Mouse (Mus musculus) olfactory bulb, adult 2 months (tissue): ENCODE data around the gene Rps27.

Source experiments
- CTCF ChIP-seq: fragments of 200-500 bp; IDR thresholded peaks from 2 replicates; pipeline ENCODE4 v1.5.1; 2012; ENCODE audit warnings: low read depth, mild to moderate bottlenecking, low read length, moderate library complexity; ENCODE audit not compliant: insufficient read depth
- POLR2A ChIP-seq: fragments of 200-500 bp; IDR thresholded peaks from 2 replicates; pipeline ENCODE4 v1.6.1; 2012; ENCODE audit warnings: mild to moderate bottlenecking, low read depth, low read length, moderate library complexity; ENCODE audit not compliant: insufficient read depth

- TF ChIP-seq POLR2A (no peak), CTCF (no peak)
These were observed 43.5 kb upstream of the Rps27 start for GRCm38 (mm10) chr3:90256731-90257530.
